Mouse (Mus musculus) adrenal gland, postnatal 10 days (tissue): ENCODE measurements around the gene Lhx1. TPM values are rescaled to one million over a fixed set of nuclear protein-coding genes. Genes with fewer than 3 reads are reported as not detected.

Source experiments
- DNase-seq: peaks from one replicate; pipeline ENCODE4 v3.0.0; 2021; ENCODE audit warnings: mixed read lengths
- long read RNA-seq, 2 experiments: library from polyadenylated mRNA; stranded (forward); transcript quantifications; one replicate each; pipeline ENCODE4 v2.0.0; 2021
- total RNA-seq, 2 experiments: library from RNA; stranded (reverse); gene quantifications; 2 replicates each; pipeline ENCODE4 v1.2.3; 2021

The Lhx1 gene
- under 1 TPM in 1 of 2 experiments, not detected in 1; 0.15 TPM for total RNA-seq
- long read RNA-seq, experiment 1 = 0 reads
- long read RNA-seq, experiment 2, partial matches to known transcripts = 0 of 1 reads
- long read RNA-seq, experiment 2, other reads (novel, unspliced or antisense) = 0 of 1 reads

GRCm38 (mm10) chr11:84525421-84526274, at the start of gene Lhx1:
Gene Lhx1 (minus strand): TSS chr11:84525535.
- DNase-seq = peak; percentile 26

- no peak for DNase-seq
Measured at GRCm38 (mm10) chr11:84574834-84575233, 49.5 kb upstream of the Lhx1 start.

- DNase-seq = no peak
Measured at GRCm38 (mm10) chr11:84573637-84574036, 48.3 kb upstream of the Lhx1 start.

- no peak for DNase-seq
Measured at GRCm38 (mm10) chr11:84570812-84571211, 45.5 kb upstream of the Lhx1 start.

GRCm38 (mm10) chr11:84570392-84570791, 45.1 kb upstream of the Lhx1 start:
- DNase-seq = no peak

GRCm38 (mm10) chr11:84569052-84569751, 43.9 kb upstream of the Lhx1 start:
- no peak for DNase-seq

- no peak for DNase-seq
Measured at GRCm38 (mm10) chr11:84568482-84568881, 43.1 kb upstream of the Lhx1 start.

GRCm38 (mm10) chr11:84566691-84567090, 41.4 kb upstream of the Lhx1 start:
- DNase-seq = no peak

GRCm38 (mm10) chr11:84565224-84565623, 39.9 kb upstream of the Lhx1 start:
- no peak for DNase-seq

- no peak for DNase-seq
Measured at GRCm38 (mm10) chr11:84563360-84563759, 38.0 kb upstream of the Lhx1 start.

- no peak for DNase-seq
Measured at GRCm38 (mm10) chr11:84562758-84563347, 37.5 kb upstream of the Lhx1 start.

GRCm38 (mm10) chr11:84561546-84561945, 36.2 kb upstream of the Lhx1 start:
- peak; percentile 20 for DNase-seq

- DNase-seq = no peak
Measured at GRCm38 (mm10) chr11:84553821-84554450, 28.6 kb upstream of the Lhx1 start.

- no peak for DNase-seq
Measured at GRCm38 (mm10) chr11:84551296-84551695, 26.0 kb upstream of the Lhx1 start.

GRCm38 (mm10) chr11:84549258-84549791, 24.0 kb upstream of the Lhx1 start:
- DNase-seq = no peak

GRCm38 (mm10) chr11:84548293-84548692, 23.0 kb upstream of the Lhx1 start:
- DNase-seq = no peak

GRCm38 (mm10) chr11:84539981-84540380, 14.6 kb upstream of the Lhx1 start:
- DNase-seq = no peak

GRCm38 (mm10) chr11:84529797-84530703, 4.7 kb upstream of the Lhx1 start:
- DNase-seq = no peak

- DNase-seq = no peak
Measured at GRCm38 (mm10) chr11:84529143-84529755, 3.9 kb upstream of the Lhx1 start.
